Mouse (Mus musculus): ENCODE results near the gene AC131692.1. TPM values are rescaled to one million over a fixed set of nuclear protein-coding genes. Genes with fewer than 3 reads are reported as not detected.

Gene AC131692.1
- polyA plus RNA-seq (2021; fragmentation: Nextera tagmentation) = not detected in 2 replicates
- long read RNA-seq, experiment 1 = 0 reads
- long read RNA-seq, experiment 2 = 0 reads

GRCm38 (mm10) chr19:6094119-6094518 is at the start of gene AC131692.1:
AC131692.1 (plus strand) TSS chr19:6094419.

GRCm38 (mm10) chr19:6046294-6047153 is 47.7 kb upstream of the AC131692.1 start, which contains the start of gene Syvn1:
Syvn1 (plus strand) TSS chr19:6046576.

GRCm38 (mm10) chr19:6057313-6058096 is 36.7 kb upstream of the AC131692.1 start, which contains the start of the genes Mrpl49 and Fau:
Mrpl49 (minus strand) TSS chr19:6057785.
Fau (plus strand) TSS chr19:6057844.

GRCm38 (mm10) chr19:6061021-6061533 is 33.1 kb upstream of the AC131692.1 start, which contains the start of gene Znhit2:
Znhit2 (plus strand) TSS chr19:6061192.

GRCm38 (mm10) chr19:6067724-6068415 is 26.3 kb upstream of the AC131692.1 start, which contains the start of gene Tm7sf2:
Tm7sf2 (minus strand) TSS chr19:6068373.

GRCm38 (mm10) chr19:6076564-6077393 is 17.4 kb upstream of the AC131692.1 start, which contains the start of gene Vps51:
Vps51 (minus strand) TSS chr19:6077231.

GRCm38 (mm10) chr19:6079983-6080480 is 14.2 kb upstream of the AC131692.1 start, which contains the start of gene Tmem262:
Tmem262 (plus strand) TSS chr19:6080033.

GRCm38 (mm10) chr19:6082156-6082555 is 12.1 kb upstream of the AC131692.1 start, which contains the start of gene Gm28374:
Gm28374 (minus strand) TSS chr19:6082256.

GRCm38 (mm10) chr19:6084478-6085248 is 9.6 kb upstream of the AC131692.1 start, which contains the start of the genes Zfpl1 and Cdca5:
Zfpl1 (minus strand) TSS chr19:6084956.
Cdca5 (plus strand) TSS chr19:6084983.

GRCm38 (mm10) chr19:6105586-6105985 is 11.4 kb downstream of the AC131692.1 start, which contains the start of gene Naaladl1:
Naaladl1 (plus strand) TSS chr19:6105782.

GRCm38 (mm10) chr19:6117986-6118676 is 23.9 kb downstream of the AC131692.1 start, which contains the start of gene Sac3d1:
Sac3d1 (minus strand) TSS chr19:6118650.

GRCm38 (mm10) chr19:6127760-6128341 is 33.6 kb downstream of the AC131692.1 start, which contains the start of gene Snx15:
Snx15 (minus strand) TSS chr19:6128304.

GRCm38 (mm10) chr19:6140678-6141393 is 46.6 kb downstream of the AC131692.1 start, which contains the start of gene Batf2:
Batf2 (plus strand) TSS chr19:6140983.

GRCm38 (mm10) chr19:6141394-6141749 is 47.2 kb downstream of the AC131692.1 start, which contains the start of gene Arl2:
Arl2 (minus strand) TSS chr19:6141548.

Measured in left cerebral cortex, adult 6 months (tissue).